Mouse (Mus musculus): ENCODE data around the gene Slc17a3.

- TF ChIP-seq CTCF (IDR thresholded peaks at IDR 0.05; ENCODE audit: low read depth) (no peak), EP300 (IDR thresholded peaks at IDR 0.05; ENCODE audit: low read depth) (no peak)
Measured at GRCm38 (mm10) chr13:23839308-23839707, at the start of gene Slc17a3.
